Mouse (Mus musculus) right cerebral cortex, postnatal 10 days (tissue): ENCODE measurements around the gene C77080.

Source experiments
- DNase-seq, 2 experiments: peaks; one replicate each; pipeline ENCODE4 v3.0.0; 2021; ENCODE audit warnings: low spot score in 2 of 2

Gene C77080

GRCm38 (mm10) chr4:129261196-129261595 is at the start of gene C77080:
Gene C77080 (minus strand): TSS chr4:129261404.
- no peak for DNase-seq

DNA sequence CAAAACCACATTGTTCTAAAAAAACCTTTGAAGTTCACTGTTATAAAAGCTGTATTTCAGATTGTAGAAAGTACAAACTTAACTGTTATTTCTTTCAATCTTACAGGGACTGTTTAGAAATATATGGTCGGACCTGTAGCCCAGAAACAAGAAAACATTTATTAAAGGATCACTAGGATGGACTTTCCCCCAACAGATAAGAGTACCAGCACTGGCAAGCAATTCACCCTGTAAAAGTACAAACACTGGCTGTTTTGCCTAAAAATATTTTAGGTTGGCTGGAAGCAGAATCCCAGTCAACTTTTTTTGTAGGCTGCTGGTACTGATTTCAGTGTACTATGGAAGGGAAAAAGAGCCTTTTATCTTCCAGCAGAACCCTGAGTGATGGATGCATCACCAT is 46.7 kb upstream of the C77080 start:
- DNase-seq: no peak

DNA sequence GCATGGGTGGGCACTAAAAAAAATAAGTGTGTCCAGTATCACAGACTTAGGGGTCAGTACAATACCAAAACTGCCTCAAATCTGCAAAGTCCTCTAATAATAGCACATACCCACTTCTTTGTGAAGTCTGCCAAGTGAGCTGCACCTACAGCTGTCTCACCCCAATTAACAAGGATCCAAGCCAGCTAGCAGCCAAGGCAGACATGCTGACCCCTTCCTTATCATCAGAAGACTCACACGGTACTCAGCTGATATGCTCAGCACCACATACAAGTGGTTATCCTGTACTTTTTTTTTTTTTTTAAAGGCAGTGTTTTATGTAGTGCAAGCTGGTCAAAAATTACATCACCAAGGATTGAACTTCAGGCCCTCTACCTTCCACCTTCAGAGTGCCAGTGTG is 43.1 kb upstream of the C77080 start:
- no peak for DNase-seq

- DNase-seq: no peak
Observed at GRCm38 (mm10) chr4:129303816-129304215, 42.6 kb upstream of the C77080 start.

GRCm38 (mm10) chr4:129303401-129303800 is 42.2 kb upstream of the C77080 start:
- no peak for DNase-seq

DNA sequence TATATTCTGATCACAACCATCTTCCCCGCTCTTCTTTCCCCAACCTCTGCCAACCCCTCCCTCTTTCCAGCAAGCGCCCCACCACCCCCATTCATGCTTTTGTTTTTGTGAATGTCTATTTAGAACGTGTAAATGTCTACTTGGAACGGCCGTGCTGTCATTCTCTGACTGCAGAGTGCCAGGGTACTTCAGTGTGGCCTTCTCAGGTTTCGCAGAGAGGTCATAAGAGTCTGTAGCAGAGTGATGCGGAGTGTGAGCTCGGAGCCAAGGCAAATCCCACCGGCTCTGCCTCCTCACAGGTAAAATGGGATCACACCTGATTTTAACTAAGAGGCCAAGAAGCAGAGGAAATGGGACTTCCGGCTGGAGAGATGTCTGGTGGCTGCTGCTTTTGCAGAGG is 37.9 kb upstream of the C77080 start:
- DNase-seq: no peak

- peak in 1 of 2 experiments; percentile 51 for DNase-seq
Observed at GRCm38 (mm10) chr4:129297724-129298123, 36.5 kb upstream of the C77080 start.

DNA sequence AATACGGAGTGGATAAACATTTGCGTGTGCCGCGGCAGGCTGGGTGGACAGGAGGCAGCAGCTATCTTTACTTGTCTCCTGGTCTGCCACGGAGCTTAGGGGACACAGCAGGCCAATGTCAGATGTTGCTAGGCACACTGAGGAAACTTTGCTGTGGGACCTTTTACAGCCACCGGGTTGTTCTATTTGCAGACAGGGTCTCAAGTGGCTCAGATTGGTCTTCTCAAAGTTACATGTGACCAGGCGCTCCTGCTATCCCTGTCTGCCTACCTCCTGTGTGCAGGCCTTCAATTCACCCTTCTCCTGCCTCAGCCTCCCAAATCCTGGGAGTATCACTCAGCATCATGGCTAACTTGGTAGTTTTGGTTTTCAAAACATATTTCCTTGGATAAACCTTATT is 34.9 kb upstream of the C77080 start:
- no peak for DNase-seq

DNA sequence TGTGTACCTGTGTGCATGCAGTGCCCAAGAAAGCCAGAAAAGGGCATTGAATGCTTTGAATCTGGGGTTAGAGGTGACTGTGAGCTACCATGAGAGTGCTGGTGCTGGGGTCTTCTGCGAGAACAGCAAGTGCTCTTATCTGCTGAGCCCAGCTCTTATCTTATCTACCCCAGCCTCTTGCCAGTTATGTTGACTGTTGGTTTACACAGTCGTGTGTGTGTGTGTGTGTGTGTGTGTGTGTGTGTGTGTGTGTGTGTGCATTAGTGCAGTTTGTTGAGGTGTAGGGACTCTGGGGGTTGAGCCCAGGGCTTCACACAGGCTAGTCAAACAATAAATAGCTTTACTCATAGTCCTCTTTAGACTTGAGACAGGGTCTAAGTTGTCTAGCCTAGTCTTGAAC is 34.0 kb upstream of the C77080 start:
- no peak for DNase-seq

- no peak for DNase-seq
Observed at GRCm38 (mm10) chr4:129293702-129294101, 32.5 kb upstream of the C77080 start.

- no peak for DNase-seq
Observed at GRCm38 (mm10) chr4:129292831-129293230, 31.6 kb upstream of the C77080 start.

DNA sequence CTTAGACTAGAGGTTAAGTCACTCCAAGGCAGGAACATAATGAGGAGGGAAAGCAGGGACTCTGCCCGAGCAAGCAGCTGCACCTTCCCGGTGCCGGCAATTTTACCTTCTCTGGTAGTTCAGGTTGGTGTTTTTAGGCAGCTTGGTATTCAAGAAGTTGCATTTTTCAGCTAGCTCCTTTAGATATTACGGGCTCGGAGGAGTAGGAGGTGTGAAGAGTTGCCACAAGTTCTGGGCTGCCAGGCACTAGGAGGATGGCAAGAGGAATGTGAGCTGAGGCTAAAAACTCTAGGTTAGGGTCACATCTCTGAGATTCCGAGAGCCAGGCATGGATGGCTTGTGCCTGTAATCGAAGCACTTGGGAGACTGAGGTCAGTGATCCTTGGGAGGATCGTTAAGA is 28.5 kb upstream of the C77080 start:
- DNase-seq: no peak

DNA sequence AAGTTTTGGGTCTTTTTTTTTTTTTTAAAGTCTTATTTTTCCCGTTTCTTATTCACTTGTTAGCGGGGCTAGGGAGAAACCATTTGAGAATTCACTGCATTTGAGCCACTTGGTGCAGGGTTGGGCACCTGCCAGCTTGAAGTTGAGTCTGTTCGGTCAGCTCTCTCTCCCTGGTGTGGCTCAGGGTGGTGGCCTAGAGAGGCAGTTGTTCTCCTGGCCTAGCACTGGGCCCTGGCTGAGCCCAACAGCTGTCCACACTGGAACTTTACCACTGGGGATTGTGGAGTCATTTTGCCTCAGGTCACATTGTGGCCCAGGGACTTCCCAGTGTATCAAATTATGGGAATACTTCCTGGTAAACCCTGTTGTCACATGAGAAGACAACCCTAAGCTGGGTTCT is 26.9 kb upstream of the C77080 start:
- DNase-seq: no peak

GRCm38 (mm10) chr4:129287472-129287981 is 26.3 kb upstream of the C77080 start, which contains the start of gene Sync:
Gene Sync (plus strand): TSS chr4:129287617.
- no peak for DNase-seq

DNA sequence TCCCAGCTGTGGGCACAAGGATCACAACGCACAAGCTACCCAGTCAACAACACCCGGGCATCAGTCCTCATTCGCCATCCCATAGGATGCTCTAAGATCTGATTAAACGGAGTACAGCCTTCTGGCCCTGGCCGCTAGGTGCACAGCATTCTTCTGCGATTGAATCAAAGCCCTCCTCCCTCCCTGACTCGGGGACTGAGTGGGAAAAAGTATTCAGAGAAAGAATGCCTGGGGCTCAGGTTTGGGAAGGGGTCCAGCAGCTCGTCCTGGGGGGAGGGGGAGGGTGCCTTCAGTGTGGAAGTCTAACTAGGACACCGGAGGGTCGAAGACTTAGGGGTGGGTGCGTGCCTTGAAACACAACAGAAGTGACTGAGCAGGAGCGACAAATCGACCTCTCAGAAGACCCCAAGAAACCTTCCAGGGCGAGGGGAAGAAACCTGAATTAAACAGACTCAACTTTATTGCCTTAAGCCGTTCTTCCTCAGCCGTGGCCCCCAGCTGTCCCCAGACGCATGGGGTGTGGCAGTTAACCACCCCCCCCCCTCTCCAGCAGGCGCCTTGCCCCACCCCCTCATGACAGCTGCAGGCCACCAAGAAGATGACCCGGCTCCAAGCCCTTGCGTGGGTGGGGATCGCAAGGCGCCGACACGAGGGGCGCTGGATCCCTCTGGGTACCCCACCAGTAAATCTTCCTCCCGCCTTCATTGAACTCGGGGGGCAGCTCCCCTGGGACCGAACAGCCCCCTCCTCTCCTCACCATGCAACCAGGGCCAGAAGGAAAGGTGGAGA is 25.7 kb upstream of the C77080 start:
- no peak for DNase-seq

GRCm38 (mm10) chr4:129286001-129286682 is 24.9 kb upstream of the C77080 start:
- DNase-seq: no peak

DNA sequence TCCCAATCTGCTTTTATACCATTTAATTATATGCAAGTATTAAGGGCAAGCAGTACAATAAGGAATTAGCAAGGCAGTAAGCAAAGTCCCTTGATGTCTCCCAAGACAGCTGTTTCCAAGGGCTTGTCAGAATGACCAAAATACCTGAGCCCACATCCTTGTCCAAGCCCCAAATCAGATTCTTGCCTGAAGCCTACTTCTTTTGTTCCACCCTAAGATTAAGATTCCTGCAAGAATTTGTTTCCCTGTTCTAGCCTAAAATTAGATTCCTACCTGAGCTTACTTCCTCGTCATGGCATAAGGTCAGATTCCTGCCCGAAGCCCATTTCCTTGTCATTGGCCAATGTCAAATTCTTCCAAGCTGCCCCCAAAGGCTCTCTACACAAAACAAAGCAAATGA is 23.5 kb upstream of the C77080 start:
- no peak for DNase-seq

- DNase-seq: no peak
Observed at GRCm38 (mm10) chr4:129283226-129283625, 22.0 kb upstream of the C77080 start.

DNA sequence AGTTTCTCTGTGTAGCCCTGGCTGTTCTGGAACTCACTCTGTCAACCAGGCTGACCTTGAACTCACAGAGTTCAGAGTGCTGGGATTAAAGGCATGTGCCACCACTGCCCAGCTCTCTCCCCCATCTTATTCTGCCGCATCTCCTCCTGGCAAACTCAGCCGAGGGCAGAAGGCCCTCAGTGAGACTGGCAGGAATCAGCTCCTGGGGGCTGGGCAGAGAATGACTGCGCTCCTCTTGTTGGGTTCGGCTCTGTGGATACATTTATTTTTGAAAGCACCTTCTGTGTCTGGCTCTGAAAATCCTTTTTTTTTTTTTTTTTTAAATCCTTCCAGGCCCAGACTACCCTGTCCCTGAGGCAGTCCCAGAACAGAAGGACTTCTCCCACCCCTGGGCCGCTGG is 21.6 kb upstream of the C77080 start:
- no peak for DNase-seq

GRCm38 (mm10) chr4:129276453-129276865 is 15.3 kb upstream of the C77080 start:
- DNase-seq: peak; percentile 89 to 95

DNA sequence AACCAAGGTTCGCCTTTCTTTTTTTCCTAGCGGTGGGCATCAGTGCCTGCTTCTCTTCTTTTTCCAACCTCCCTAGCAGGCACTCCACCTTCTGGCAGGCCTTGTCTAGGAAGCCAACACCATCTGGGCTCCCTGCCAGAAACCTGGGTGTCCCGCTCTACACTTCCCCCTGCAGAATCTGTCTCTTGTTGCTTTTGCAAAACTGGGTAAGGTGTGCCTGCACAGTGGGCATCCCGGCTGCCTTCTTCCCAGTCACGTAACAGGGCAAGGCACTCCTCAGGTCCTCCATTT is 11.5 kb upstream of the C77080 start:
- DNase-seq: peak; percentile 53 to 64

GRCm38 (mm10) chr4:129271991-129272755 is 11.0 kb upstream of the C77080 start:
- DNase-seq: no peak

DNA sequence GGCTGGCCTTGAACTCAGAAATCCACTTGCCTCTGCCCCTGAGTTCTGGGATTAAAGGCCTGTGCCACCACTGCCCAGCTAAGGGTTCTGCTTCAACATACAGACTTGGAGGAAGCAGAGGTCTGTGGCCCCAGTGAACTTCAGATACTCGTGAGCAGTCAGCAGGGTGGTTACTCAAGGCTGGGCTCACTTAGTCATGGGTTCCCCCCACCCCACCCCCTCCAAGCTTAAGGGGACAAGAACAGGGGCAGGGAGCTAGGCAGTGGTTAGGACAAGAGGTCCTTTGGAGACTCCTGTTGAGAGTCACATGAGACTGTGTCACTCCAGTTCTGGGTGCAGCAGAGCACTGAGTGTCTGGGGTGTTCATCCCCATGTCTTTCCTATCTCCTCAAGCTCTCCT is 7.5 kb upstream of the C77080 start:
- no peak for DNase-seq
